Mouse (Mus musculus) liver, embryonic 15.5 days (tissue): ENCODE measurements around the gene Pcid2. TPM values are rescaled to one million over a fixed set of nuclear protein-coding genes. Genes with fewer than 3 reads are reported as not detected.
"Not testable (repeated sequence)": the region's sequence is repeated elsewhere in the genome, so short reads cannot be mapped to it uniquely, and the experiment has no call there.

Experiments
- ATAC-seq: fragments of 200-750 bp; cut with Nextera tagmentation; 2 replicates; pipeline ENCODE4 v1.8.0; 2017; ENCODE audit warnings: moderate number of reproducible peaks, mild to moderate bottlenecking, moderate library complexity; ENCODE audit not compliant: insufficient read depth
- H3K27ac ChIP-seq: fragments of 300-500 bp; sonication (generic); replicated peaks from 2 replicates; pipeline ENCODE4 v1.5.1; 2015; ENCODE audit warnings: mild to moderate bottlenecking, inconsistent platforms
- H3K27me3 ChIP-seq: fragments of 300-500 bp; sonication (generic); 2 replicates; pipeline ENCODE4 v1.6.1; 2015; ENCODE audit warnings: mild to moderate bottlenecking, inconsistent platforms
- H3K36me3 ChIP-seq: fragments of 300-500 bp; sonication (generic); replicated peaks from 2 replicates; pipeline ENCODE4 v1.6.1; 2015; ENCODE audit warnings: moderate library complexity, mild to moderate bottlenecking, inconsistent platforms
- H3K4me1 ChIP-seq: fragments of 300-500 bp; sonication (generic); replicated peaks from 2 replicates; pipeline ENCODE4 v1.6.1; 2015; ENCODE audit warnings: inconsistent platforms
- H3K4me2 ChIP-seq: fragments of 300-500 bp; sonication (generic); 2 replicates; pipeline ENCODE4 v1.6.1; 2015; ENCODE audit warnings: moderate library complexity, mild to moderate bottlenecking, inconsistent platforms
- H3K4me3 ChIP-seq: fragments of 300-500 bp; sonication (generic); replicated peaks from 2 replicates; pipeline ENCODE4 v1.5.1; 2015; ENCODE audit warnings: mild to moderate bottlenecking, inconsistent platforms
- H3K9ac ChIP-seq: fragments of 300-500 bp; sonication (generic); 2 replicates; pipeline ENCODE4 v1.6.1; 2015; ENCODE audit warnings: moderate library complexity, mild to moderate bottlenecking, inconsistent platforms
- H3K9me3 ChIP-seq: fragments of 300-500 bp; sonication (generic); replicated peaks from 2 replicates; pipeline ENCODE4 v1.6.1; 2016; ENCODE audit warnings: inconsistent platforms
- WGBS: fragments of 180-500 bp; shearing (Covaris S2); methylation state at CpG from one replicate; pipeline ENCODE4 v1.1.7; 2015; ENCODE audit warnings: mixed read lengths; ENCODE audit not compliant: insufficient replicate concordance; 5-methylcytosine and 5-hydroxymethylcytosine counted together
- polyA plus RNA-seq: library from polyadenylated mRNA; unstranded; fragments of >200 nt; fragmentation: Nextera tagmentation; extraction: Ambion mirVana; gene quantifications from 2 replicates; pipeline ENCODE4 v1.2.1, GENCODE M21; 2015

Pcid2 gene
- polyA plus RNA-seq: 14.8 and 15.1 TPM in 2 replicates

DNA sequence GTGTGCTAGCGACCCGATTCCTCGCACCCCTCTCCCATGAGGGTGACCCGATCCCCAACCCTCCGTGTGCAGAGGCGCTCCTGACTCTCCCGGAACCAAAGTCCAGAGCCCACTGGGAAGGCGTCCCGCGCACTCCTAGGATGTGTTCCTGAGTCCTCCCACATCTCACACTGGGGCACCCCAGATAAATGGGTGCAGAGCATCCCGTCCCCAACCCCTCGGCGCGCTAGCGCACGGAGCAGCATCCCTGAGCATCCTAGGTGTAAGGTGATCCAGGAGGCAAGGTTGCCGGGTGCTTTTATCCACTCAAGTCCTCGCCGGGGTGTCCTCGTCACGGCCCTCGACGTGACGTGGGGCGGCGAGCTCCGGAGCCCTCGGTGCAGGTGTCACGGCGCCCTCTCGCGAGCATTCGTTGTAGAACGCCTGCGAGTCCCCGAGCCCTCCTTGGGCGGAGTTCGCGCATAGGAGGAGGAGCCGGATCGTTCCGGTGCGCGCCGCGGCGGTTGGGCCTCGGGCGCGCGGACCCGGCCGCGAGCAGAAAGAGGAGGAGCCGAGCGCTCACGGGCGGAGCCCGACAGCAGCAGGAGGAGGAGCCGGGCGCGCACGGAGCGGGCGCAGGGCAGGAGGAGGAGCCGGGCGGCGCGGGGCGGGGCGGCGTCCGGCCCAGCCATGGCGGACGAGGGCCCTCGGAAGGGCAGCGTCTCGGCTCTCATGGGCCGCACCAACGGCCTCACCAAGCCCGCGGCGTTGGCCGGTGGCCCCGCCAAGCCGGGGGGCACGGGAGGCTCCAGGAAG, at the start of gene Pcid2, which contains the start of gene Cul4a:
TSS of gene Pcid2 (minus strand) at position 373 of the 795 bp plus-strand sequence.
TSS of gene Cul4a (plus strand) at position 535 of the 795 bp plus-strand sequence.
- Histone ChIP-seq H3K4me2 (peak within 1 kb of the TSS; percentile 99), H3K27me3 (no peaks in the 10 kb centered on the region), H3K4me3 (peak within 1 kb of the TSS; percentile 96), H3K27ac (peak within 1 kb of the TSS; percentile 96), H3K36me3 (peaks cover 6% of the 10 kb centered on the region; the same call in 1 of the 2 replicates), H3K9me3 (no peaks in the 10 kb centered on the region), H3K9ac (peak within 1 kb of the TSS; percentile 98), H3K4me1 (peaks cover 51% of the 10 kb centered on the region)
- peak; percentile 86 for ATAC-seq
- WGBS: under 1% methylated on average over 84 of the region's 87 CpGs

GRCm38 (mm10) chr8:13154099-13154498, 48.8 kb upstream of the Pcid2 start:
- no peak overlapping the region for H3K9ac ChIP-seq
- no peak overlapping the region for H3K27ac ChIP-seq
- peaks cover 19% of the 10 kb centered on the region for H3K36me3 ChIP-seq
- no peaks in the 10 kb centered on the region for H3K9me3 ChIP-seq
- H3K27me3 ChIP-seq: no peaks in the 10 kb centered on the region
- H3K4me2 ChIP-seq: no peak overlapping the region
- ATAC-seq: no peak
- no peak overlapping the region for H3K4me3 ChIP-seq
- peaks cover 6% of the 10 kb centered on the region for H3K4me1 ChIP-seq
- WGBS: 76% methylated on average over 9 of the region's 9 CpGs

DNA sequence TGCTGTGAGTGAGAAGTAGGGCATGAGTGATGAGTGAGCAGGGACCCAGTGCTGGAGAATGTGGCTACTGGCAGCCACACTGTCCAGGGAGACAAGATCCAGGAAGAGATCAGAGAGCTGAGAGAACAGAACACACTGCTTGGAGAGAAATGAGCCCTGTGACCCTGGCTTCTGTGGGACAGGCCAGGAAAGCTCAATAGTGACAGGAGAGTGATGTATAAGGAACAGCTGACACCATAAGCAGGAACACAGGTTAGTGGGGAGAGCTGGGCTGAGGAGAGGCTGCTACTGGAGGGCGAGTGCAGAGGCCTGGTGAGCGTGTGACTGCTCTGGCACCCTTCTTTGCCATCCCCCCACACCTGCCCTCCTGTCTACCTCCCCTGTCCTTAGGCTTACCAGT, 45.7 kb upstream of the Pcid2 start:
- H3K4me2 ChIP-seq: no peak overlapping the region
- no peak overlapping the region for H3K4me3 ChIP-seq
- H3K9me3 ChIP-seq: no peaks in the 10 kb centered on the region
- no peaks in the 10 kb centered on the region for H3K4me1 ChIP-seq
- H3K27ac ChIP-seq: no peak overlapping the region
- H3K9ac ChIP-seq: no peak overlapping the region
- peaks cover 47% of the 10 kb centered on the region for H3K36me3 ChIP-seq
- ATAC-seq: no peak
- 85% methylated on average over 2 of the region's 2 CpGs for WGBS
- H3K27me3 ChIP-seq: no peaks in the 10 kb centered on the region

- Histone ChIP-seq H3K4me1 (no peaks in the 10 kb centered on the region), H3K9ac (no peak overlapping the region), H3K27me3 (no peaks in the 10 kb centered on the region), H3K36me3 (peaks cover 58% of the 10 kb centered on the region), H3K4me2 (no peak overlapping the region), H3K27ac (no peak overlapping the region), H3K4me3 (no peak overlapping the region), H3K9me3 (no peaks in the 10 kb centered on the region)
- WGBS: 77% methylated on average over 5 of the region's 5 CpGs
- no peak for ATAC-seq
Observed at GRCm38 (mm10) chr8:13149866-13150265, 44.6 kb upstream of the Pcid2 start.

DNA sequence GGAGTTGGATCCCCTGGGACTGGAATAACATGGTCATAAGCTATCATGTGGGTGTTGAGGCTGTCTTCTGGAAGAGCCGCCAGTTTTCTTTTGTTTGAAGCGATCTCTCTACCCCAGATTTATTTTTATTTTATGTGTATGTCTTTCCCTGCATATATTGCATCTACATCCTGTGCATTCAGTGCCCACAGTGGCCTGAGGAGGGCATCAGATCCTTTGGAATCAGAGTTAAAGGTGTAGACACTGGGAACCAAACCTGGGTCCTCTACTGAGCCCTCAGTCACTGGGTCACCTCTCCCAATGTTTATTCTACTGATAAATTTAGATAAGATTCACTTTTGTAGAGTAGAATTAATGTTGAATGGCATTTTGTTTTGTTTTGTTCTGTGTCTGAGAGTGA, 44.0 kb upstream of the Pcid2 start:
- Histone ChIP-seq H3K36me3 (peaks cover 64% of the 10 kb centered on the region), H3K27me3 (no peaks in the 10 kb centered on the region), H3K4me2 (no peak overlapping the region), H3K4me1 (no peaks in the 10 kb centered on the region), H3K27ac (no peak overlapping the region), H3K4me3 (no peak overlapping the region), H3K9ac (no peak overlapping the region), H3K9me3 (no peaks in the 10 kb centered on the region)
- 88% methylated on average over 2 of the region's 2 CpGs for WGBS
- ATAC-seq: no peak

DNA sequence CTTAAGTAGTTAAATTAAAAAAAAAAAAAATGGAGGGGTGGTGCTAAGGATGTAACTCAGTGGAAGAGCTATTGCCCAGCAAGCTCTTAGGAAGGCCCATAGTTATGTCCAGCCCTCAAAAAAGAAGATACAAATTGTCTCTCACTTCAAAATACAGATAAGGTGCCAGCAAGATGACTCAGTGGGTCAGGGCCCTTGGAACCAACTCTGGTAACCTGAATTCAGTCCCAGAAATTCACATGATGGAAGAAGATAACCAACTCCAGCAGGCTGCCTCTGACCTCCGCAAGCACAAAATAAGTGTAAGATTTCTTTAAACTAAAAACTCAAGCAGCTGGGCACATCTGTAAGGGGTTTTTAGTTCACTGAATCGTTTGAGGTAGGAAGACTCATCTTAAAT, 43.2 kb upstream of the Pcid2 start:
- no peak overlapping the region for H3K4me2 ChIP-seq
- no peak overlapping the region for H3K9ac ChIP-seq
- no peak for ATAC-seq
- H3K27me3 ChIP-seq: no peaks in the 10 kb centered on the region
- no peak overlapping the region for H3K4me3 ChIP-seq
- WGBS: 84% methylated on average over 2 of the region's 2 CpGs
- no peaks in the 10 kb centered on the region for H3K4me1 ChIP-seq
- no peak overlapping the region for H3K27ac ChIP-seq
- H3K9me3 ChIP-seq: no peaks in the 10 kb centered on the region
- H3K36me3 ChIP-seq: peaks cover 71% of the 10 kb centered on the region

- 85% methylated on average over 5 of the region's 5 CpGs for WGBS
- ATAC-seq: no peak
- H3K36me3 ChIP-seq: peaks cover 99% of the 10 kb centered on the region
- H3K27ac ChIP-seq: no peak overlapping the region
- H3K4me3 ChIP-seq: no peak overlapping the region
- H3K4me2 ChIP-seq: no peak overlapping the region
- no peak overlapping the region for H3K9ac ChIP-seq
- no peaks in the 10 kb centered on the region for H3K9me3 ChIP-seq
- H3K27me3 ChIP-seq: no peaks in the 10 kb centered on the region
- H3K4me1 ChIP-seq: no peaks in the 10 kb centered on the region
Observed at GRCm38 (mm10) chr8:13141681-13142080, 36.4 kb upstream of the Pcid2 start.

- H3K9me3 ChIP-seq: no peaks in the 10 kb centered on the region
- no peak overlapping the region for H3K4me2 ChIP-seq
- H3K36me3 ChIP-seq: peaks cover 99% of the 10 kb centered on the region
- H3K27me3 ChIP-seq: no peaks in the 10 kb centered on the region
- H3K9ac ChIP-seq: no peak overlapping the region
- H3K4me3 ChIP-seq: no peak overlapping the region
- no peak overlapping the region for H3K27ac ChIP-seq
- WGBS: 84% methylated on average over 6 of the region's 6 CpGs
- no peak for ATAC-seq
- no peaks in the 10 kb centered on the region for H3K4me1 ChIP-seq
Observed at GRCm38 (mm10) chr8:13139641-13140182, 34.5 kb upstream of the Pcid2 start.

GRCm38 (mm10) chr8:13132220-13132619, 27.0 kb upstream of the Pcid2 start:
- H3K4me3 ChIP-seq, H3K4me1 ChIP-seq, H3K27me3 ChIP-seq, ATAC-seq, H3K27ac ChIP-seq, H3K4me2 ChIP-seq, H3K9ac ChIP-seq, H3K9me3 ChIP-seq: not testable (repeated sequence)
- peaks cover 98% of the 10 kb centered on the region for H3K36me3 ChIP-seq
- WGBS: 52% methylated on average over 9 of the region's 9 CpGs

DNA sequence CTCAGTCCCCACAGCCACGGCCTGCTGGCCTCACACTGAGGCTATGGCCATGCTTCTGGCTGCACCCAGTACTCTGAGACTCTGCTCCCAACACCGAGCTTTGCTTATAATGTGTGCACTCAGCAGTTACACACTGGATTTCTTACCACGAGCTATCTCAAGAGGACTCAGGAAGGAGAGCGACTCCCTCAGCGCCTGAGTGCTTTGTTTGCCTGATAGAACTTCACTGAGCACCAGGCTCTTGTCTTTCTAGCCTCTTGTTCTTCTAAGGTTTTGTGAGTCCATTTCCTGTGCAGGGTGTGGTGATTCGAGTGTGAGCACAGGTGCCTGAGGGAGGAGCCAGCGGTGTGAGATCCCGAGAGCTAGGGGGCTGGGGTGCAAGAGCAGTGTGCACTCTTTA, 19.6 kb upstream of the Pcid2 start:
- Histone ChIP-seq H3K4me2 (no peak overlapping the region), H3K4me3 (no peak overlapping the region), H3K27ac (no peak overlapping the region), H3K4me1 (peaks cover 40% of the 10 kb centered on the region), H3K36me3 (peaks cover 96% of the 10 kb centered on the region), H3K9me3 (no peaks in the 10 kb centered on the region), H3K9ac (no peak overlapping the region), H3K27me3 (no peaks in the 10 kb centered on the region)
- 81% methylated on average over 8 of the region's 8 CpGs for WGBS
- no peak for ATAC-seq

DNA sequence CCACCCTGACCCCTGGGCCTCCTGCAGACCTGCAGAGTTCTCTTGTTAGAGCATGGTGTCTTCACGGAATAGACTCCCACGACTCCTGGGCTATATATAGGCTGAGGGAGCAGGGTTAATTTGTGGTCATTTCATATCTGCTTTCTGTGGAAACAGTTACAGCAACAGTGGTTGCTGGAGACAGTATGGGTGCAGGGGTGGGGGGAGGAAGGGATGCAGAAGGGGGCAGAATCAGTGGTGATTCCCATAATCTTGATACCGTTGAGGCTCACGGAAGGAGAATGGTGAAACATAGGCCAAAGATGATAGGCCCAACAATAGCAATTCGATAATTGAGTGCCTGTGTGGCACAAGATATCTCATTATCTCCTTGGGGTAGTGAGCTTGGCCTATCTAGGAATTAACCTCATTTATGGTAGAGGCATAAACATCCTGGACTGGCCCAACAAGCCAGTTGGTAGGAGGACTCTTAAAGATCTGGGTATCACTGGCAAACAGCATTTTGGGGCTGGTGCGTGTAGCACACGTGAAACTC, 17.7 kb upstream of the Pcid2 start:
- Histone ChIP-seq H3K4me2 (no peak overlapping the region), H3K9ac (no peak overlapping the region), H3K36me3 (peaks cover 96% of the 10 kb centered on the region), H3K27me3 (no peaks in the 10 kb centered on the region), H3K4me3 (no peak overlapping the region), H3K27ac (peak overlapping the region; percentile 79), H3K4me1 (peaks cover 50% of the 10 kb centered on the region), H3K9me3 (no peaks in the 10 kb centered on the region)
- peak; percentile 60 for ATAC-seq
- WGBS: 19% methylated on average over 7 of the region's 7 CpGs
